Mouse (Mus musculus) adrenal gland, adult 18-20 months (tissue): ENCODE results near the gene Lclat1. TPM values are rescaled to one million over a fixed set of nuclear protein-coding genes. Genes with fewer than 3 reads are reported as not detected.

ENCODE experiments used
- DNase-seq, 2 experiments: peaks; one replicate each; pipeline ENCODE4 v3.0.0; 2021 to 2022; ENCODE audit warnings: low spot score in 2 of 2
- long read RNA-seq, 2 experiments: library from polyadenylated mRNA; stranded (forward); transcript quantifications; one replicate each; pipeline ENCODE4 v2.0.0; 2021
- total RNA-seq, 2 experiments: library from RNA; stranded (reverse); gene quantifications; 1 replicate in 1 of 2; 2 replicates in 1 of 2; pipeline ENCODE4 v1.2.3; 2021

Gene Lclat1
- 10 to 100 TPM; 31.1 to 44.3 TPM for total RNA-seq
- long read RNA-seq, experiment 1, full-length matches to known transcripts, result 1 of 18 reads
- long read RNA-seq, experiment 1, partial matches to known transcripts, result 0 of 18 reads
- long read RNA-seq, experiment 1, other reads (novel, unspliced or antisense), result 17 of 18 reads
- long read RNA-seq, experiment 2, partial matches to known transcripts, result 0 of 9 reads
- long read RNA-seq, experiment 2, other reads (novel, unspliced or antisense), result 9 of 9 reads

DNA sequence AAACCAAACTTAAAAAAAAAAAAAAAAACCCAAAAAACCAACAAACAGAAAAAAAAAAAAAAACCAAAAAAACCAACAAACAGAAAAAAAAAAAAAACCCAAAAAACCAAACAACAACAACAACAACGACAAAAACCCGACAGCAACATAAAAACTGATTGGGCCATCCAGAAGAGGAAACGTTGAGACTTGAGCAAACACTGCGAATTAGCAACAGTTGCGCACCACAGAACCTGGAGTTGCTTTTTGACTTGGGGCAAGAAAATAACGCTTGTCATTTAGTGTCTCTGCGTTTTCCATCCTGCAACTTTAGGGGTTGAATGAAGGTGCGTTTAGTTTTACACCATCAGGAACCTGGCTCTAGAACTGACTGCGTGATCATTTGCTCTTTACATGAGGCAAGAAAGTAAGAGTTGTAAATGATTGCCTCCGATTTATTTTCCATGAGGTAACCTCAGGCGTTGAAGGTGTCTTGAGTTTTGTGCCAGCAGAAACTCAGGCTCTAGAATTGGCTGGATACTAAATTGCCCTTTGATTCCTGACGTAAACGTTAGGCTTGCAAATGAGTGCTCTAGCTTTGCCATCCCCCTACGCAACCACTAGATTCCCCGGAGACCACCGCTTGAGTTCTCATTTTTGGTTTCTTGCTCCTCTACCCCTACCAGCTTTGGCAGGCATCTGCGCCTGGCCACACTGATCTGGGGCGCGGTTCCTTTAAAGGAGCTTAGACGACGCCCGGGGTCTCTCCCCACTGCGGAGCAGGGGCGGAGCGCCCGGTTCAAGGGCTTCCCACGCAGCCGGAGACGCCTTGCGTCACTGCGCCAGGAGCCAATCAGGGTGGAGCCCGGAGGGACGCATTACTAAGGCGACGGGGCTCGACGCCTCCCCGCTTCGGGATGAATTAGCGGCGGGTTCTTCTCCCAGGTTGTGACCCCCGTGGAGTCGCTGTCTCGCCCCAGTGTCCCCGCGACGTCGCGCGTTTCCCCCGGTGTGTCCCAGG is at the start of gene Lclat1:
Gene Lclat1, plus strand, starts transcription at position 828 of the 1,000 bp plus-strand sequence.
- peak; percentile 93 to 95 for DNase-seq

GRCm38 (mm10) chr17:73058319-73058718 is 49.5 kb upstream of the Lclat1 start:
- no peak for DNase-seq

DNA sequence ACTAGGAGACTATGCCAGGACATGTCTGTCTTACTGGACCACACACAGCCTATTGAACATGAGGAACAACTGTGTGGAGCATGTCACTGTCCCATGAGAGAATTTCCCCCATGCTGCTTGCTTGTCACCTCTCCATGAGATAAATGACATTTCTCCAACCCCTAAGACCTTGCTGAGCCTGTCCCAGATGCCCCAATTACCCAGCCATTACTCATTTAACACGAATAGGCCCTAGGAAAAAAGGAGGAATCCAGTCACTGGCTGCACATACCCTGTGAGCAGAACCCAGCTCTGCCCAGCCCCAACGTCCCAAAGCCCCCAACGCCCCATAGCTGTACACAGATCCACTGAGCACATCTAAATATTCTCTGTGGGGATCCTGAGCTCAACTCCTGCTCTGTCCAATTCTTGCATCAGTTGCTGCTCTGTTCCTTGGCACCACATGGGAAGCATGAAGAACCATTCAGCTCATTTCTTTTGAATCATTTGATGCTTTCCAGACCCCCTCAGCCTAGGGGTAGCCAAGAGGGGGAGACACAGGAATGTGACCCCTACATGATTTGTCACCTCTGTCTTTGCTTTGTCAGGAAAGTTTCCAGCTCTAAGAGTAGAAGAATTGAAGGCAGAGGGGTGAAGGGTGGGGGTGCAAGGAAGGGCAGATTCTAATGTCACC is 47.4 kb upstream of the Lclat1 start:
- no peak for DNase-seq

GRCm38 (mm10) chr17:73060897-73061252 is 46.9 kb upstream of the Lclat1 start:
- DNase-seq, result no peak

- no peak for DNase-seq
Measured at GRCm38 (mm10) chr17:73062701-73063100, 45.1 kb upstream of the Lclat1 start.

DNA sequence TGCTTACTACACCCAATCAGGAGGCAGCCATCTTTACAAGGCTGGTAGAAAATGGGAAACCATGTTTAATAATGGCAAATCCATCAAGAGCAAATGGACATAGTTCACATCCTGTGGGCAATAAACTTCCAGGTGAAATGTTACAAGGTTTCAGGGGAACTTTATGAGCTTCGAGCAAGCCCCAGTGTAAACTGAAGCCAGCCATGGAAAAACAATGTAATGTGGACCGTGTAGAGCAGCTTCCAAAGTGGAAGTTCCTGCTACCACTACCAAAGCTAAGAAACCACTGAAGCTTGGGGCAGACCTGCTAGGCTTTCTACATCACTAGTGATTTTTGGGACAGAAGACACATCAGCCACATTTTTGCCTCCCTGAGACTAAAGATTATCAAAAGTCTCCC is 44.5 kb upstream of the Lclat1 start:
- no peak for DNase-seq

- DNase-seq, result no peak
Measured at GRCm38 (mm10) chr17:73063781-73064180, 44.0 kb upstream of the Lclat1 start.

DNA sequence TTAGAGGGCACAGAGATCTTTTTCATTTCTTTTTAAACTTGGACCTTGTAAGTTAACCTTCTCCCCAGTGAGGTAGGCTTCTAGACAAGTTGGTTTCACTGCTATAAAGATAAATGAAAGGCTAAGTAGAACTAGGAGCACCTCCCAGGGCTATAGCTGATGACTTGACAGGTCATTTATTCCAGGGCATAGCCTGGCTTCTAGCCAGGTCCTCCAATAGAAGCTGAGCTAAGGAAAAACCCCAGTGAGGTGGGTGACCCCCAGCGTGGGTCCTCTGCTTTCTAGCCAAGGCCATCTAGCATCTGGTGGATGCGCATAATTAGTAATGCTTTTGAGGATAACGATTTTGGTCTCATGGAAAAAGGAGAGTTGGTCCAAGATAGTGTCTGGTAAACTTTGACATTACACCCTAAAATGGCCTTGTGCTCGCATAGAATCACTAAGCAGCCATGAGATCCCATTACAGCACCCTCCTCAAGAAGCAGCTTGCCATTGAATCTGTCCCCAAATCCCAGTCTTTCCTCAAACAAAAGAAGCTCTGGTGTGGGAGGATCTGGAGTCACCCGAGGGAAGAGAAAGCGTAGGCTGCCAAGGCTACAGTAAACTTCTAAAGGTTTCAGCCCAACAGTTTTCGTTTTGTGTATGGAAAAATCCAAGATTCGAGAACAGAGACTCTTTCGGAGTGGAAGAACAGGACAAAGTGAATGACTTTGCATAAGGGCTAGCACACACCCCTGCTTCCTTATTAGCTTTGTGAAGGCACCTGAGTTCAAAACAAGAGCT is 41.2 kb upstream of the Lclat1 start:
- no peak for DNase-seq

- DNase-seq, result peak; percentile 48 to 58
Measured at GRCm38 (mm10) chr17:73067423-73067822, 40.4 kb upstream of the Lclat1 start.

- DNase-seq, result no peak
Measured at GRCm38 (mm10) chr17:73068321-73068992, 39.3 kb upstream of the Lclat1 start.

DNA sequence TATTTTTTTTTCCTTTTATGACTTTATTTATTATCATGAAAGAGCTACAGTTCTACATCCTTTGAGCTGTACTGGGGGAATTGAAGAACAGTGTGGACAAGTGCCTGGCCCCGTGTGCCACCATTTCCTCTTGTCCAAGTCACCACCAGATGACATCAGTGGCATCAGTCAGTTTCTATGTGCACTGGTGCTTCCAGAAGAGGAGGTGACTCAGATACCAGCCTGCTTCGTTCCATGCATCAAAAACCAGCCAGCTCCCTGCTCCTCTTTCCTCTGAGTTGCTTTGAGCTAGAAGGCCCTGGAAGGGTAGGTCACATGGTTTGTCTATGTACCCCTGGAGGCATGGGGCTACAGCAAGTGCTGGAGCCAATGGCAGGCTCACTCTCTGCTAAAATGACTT is 37.3 kb upstream of the Lclat1 start:
- DNase-seq, result no peak

DNA sequence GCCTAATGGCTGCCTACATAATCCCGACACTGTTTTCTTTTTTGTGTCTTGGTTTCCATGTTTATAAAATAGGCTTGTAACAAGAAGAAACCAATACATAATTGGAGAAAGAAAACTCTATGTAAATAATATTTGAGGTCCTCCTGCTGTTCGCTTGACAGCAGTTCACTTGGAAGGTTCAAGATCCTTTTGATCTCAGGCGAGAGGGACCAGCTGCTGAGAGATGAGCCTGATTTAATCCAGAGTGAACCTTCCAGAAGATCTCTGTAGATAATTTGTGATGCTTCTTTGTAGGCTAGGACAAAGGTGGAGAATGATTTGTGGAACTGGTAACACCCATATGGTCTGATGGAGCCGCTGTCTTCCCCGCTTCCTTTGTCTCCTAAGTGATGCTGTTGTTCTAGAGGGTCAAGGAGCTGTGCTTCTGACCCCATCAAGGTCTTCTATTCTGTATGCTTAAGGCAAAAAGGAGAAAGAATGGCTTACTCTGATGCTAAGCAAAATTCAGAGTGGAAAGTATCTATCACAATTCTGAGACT is 36.0 kb upstream of the Lclat1 start:
- DNase-seq, result no peak

DNA sequence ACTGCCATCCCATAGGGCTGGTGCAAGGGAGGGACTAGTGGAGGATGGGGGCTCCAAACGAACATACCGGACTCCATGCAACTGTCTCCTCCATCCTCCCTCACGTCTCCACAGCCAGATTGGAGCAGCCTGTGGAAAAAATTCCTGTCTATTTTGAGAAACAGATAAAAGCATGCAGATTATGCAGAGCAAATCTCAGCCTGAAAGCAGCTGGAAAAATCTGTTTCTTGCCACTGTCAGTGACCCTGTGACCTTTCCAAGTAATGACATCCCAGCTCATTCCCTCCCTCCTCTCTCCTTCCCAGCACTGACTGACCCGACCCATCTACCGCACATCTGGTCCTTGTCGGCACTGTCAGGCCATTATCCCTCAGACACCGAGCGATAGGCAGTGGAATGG is 35.5 kb upstream of the Lclat1 start:
- DNase-seq, result no peak

DNA sequence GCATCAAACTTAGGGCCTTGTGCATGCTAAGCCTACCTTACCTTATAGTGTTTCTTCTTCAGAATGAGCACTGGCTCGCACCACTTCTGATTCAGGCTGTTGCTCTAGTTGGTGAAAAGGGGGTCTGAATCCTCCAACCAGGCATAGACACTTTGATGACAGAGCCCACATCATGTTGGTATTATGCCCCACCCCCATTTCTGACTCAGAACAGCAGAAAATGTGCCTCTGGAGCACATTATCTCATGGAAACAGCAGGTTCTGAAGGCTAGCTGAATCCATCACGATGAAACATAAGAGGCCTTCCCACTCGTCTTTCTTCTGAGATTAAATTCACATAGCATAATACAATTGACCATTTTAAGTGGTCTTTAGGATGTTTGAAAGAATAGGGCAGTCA is 33.2 kb upstream of the Lclat1 start:
- DNase-seq, result no peak

DNA sequence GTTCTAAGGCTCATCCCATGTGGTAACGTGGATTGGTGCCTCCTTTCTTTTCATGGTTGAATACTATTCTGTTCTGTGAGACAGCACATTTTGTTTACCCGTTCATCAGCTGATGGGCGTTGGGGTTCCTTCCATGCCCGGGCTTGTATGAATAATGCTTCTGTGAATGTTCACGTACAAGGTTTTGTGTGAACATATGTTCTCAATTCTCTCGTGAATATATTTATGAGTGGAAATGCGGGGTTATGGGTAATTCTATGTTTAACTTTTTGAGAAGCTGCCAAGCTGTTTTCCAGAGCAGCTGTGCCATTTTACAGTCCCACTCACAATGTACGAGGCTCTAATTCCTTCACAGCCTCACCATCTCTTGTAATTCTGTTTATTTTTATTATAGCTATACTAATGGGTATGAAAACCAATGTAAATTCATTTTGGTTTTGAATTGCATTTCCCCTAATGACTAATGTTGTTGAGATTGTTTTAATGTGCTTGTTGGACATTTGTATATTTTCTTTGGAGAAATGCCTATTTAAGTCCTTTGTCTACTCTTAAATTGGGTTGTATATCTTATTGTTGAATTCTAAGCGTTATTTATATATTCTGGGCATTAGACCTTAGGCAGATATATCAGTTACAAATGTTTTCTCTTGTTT is 32.4 kb upstream of the Lclat1 start:
- DNase-seq, result no peak

DNA sequence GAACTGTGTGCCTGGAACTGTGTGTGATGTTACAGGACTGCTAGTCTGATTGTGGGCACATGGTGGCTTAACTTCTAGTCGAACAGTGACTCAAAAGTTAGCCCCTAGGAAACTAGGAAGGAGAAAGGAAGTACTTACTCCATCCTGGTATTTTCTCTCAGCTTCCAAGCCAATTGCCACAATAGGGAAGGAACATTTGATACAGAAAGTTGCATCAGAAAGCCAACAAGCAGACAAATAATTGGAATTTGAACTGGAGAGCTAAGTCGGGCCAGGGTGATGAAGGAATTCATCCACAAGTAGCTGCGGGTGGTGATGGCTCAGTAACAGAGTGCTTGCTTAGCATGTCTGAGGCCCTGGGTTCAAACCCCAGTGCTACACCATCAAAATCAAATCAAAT is 30.1 kb upstream of the Lclat1 start:
- peak in 1 of 2 experiments; percentile 2 for DNase-seq

DNA sequence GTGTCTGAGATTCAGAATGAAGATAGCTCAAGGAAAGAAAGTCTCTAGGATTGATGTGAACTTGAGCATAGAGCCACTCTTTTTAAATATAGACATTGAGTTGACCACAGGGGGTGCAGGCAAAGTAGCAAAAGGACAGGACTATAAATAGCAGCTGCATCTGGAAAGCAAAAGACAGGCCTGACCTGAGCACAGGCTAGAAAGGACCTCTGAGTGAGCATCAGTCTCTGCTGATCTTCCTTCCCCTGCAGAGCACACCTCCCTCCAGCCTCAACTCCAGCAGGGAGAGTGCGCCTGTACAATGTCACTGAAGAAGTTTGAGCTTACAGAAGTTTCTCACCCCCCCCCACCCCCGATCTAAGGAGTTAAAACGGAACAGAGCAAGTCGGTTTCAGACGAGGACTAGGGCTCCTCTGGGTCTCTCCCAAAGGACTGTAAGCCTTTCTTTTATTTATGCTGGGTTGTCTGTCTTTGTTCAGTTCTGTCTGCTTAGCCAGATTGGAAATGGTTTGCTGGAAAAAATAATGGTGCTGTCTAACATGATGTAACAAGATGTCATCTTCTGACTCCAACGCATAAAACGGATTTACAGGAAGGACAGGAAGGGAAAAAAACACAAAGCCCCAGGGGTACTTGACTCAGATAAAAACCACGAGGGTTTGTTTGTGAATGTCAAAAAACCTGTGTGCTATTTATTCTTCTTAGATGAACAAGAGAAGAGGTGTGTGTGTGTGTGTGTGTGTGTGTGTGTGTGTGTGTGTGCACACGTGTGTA is 26.2 kb upstream of the Lclat1 start:
- DNase-seq, result no peak

- DNase-seq, result no peak
Measured at GRCm38 (mm10) chr17:73082506-73083196, 25.1 kb upstream of the Lclat1 start.
